Mouse (Mus musculus) urinary bladder, postnatal 25 days (tissue): ENCODE measurements around the gene Pitpnc1.
"Not testable (repeated sequence)": the region's sequence is repeated elsewhere in the genome, so short reads cannot be mapped to it uniquely, and the experiment has no call there.

ENCODE experiments used
- DNase-seq: peaks from one replicate; pipeline ENCODE4 v3.0.0; 2022; ENCODE audit warnings: low spot score

Pitpnc1 gene

GRCm38 (mm10) chr11:107470521-107471041 is at the start of gene Pitpnc1:
Gene Pitpnc1, minus strand, starts transcription at chr11:107470699.
- peak; percentile 71 for DNase-seq

DNA sequence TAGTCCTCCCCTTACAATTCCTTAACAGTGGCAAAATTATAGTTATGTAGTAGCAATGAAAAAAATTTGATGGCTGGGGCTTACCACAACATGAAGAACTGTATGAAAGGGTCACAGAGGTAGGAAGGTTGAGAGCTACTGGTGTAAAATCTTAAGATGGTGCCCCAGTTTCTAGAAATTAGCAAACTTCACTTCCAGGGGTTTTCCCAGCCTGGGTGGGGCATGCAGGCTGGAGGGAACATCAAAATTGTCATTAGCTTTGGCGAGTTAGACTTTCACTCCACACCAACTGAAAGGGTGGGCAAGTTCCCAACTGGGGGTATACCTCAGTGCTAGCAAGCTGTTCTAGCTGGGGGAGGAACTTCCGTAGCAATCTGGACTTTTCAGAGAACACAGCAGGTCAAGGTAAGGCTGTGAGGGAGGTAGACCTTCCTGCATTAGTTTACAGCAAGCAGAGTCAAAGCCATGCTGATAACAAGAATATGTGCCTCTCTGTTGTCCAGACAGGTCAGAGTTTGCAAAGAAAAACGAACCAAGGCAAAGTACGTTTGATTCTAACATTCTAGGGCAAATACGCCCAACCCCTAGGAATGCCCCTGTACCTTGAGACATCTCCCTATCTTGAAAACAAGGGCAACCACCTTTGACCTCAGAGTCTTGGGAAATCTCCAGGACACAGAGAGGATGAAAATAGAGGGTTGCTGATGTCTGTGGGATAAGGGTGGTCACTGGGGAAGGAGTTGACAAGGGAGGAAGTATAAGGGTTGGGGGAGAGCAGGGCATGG is 48.3 kb upstream of the Pitpnc1 start:
- DNase-seq, result no peak

DNA sequence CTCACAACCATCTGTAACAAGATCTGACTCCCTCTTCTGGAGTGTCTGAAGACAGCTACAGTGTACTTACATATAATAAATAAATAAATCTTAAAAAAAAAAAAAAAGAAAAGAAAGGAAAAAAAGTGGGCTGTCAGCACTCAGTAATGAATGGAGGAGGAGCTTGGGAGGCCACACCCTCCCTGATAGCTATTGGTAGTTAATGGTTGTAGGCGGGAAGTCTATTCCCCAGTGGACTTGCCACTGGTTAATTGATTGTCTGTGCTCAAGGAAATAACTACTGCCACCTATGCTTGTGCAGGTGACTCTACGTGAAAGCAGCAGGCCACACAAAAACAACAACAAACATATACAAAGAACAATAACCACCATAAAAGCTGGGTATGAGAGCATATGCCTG is 45.9 kb upstream of the Pitpnc1 start:
- DNase-seq, result no peak

DNA sequence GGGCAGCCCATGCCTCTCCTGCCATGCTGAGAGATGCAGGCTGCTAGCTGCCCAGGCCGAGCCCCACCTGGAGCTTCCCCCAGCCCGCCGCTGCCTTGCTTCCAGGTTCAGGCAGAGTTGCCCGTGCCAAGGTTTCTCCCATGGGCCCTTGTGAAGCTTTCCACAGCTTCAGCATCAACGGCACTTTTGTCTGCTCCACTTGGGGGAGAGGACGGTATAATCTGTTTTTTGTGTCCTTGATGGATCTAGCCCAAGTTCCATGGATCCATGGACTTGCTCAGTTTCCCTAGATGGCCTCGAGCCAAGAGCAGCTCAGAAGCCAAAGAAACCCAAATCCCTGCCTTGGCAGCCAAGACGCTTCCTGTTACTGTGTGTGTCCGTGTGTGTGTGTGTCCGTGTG is 42.5 kb upstream of the Pitpnc1 start:
- no peak for DNase-seq

GRCm38 (mm10) chr11:107511954-107512353 is 41.5 kb upstream of the Pitpnc1 start:
- peak; percentile 65 for DNase-seq

- peak; percentile 39 for DNase-seq
Observed at GRCm38 (mm10) chr11:107510362-107511269, 40.1 kb upstream of the Pitpnc1 start.

DNA sequence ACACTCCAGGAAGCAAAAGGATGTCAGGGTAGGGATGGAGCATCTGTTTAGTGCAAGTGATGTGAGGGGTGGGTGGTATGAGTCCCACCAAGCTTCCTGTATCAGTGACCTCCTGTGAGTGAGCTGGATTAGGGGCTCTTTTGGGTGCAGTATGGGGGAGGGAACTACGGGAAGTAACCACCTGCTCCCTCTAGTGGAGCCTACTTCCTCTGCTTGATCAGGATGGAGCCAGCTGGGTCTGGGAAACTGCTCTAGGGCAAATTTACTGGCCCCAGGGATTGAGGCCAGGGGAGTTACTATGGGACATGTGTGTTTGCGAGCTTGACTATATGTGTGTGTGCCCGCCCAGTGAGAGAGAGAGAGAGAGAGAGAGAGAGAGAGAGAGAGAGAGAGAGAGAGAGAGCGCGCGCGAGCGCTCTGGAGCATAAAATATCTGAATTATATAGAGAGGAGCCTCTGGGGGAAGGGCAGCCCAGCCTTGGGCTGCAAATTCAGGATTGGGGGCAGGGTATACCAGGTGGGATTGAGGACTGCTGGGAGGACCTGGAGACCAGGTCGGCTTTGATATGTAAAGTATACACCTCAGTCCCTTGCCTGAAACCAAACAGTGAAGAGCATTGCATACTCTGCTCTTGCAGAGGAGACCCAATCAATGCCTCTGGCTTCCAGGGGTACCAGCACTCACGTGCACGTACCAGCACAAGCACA is 39.3 kb upstream of the Pitpnc1 start:
- DNase-seq, result no peak

- no peak for DNase-seq
Observed at GRCm38 (mm10) chr11:107506260-107506659, 35.8 kb upstream of the Pitpnc1 start.

- DNase-seq, result not testable (repeated sequence)
Observed at GRCm38 (mm10) chr11:107504364-107504763, 33.9 kb upstream of the Pitpnc1 start.

DNA sequence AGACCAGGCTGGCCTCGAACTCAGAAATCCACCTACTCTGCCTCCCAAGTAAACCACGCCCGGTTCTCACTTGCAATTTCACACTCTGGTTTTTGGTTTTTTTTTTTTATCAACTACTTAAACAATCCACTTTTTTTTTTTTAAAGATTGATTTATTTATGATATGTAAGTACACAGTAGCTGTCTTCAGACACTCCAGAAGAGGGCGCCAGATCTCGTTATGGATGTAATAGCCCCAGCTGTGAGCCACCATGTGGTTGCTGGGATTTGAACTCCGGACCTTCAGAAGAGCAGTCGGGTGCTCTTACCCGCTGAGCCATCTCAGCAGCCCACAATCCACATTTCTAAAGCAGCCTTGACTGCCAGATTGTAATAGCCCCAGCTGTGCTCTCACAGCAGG is 32.3 kb upstream of the Pitpnc1 start:
- no peak for DNase-seq

DNA sequence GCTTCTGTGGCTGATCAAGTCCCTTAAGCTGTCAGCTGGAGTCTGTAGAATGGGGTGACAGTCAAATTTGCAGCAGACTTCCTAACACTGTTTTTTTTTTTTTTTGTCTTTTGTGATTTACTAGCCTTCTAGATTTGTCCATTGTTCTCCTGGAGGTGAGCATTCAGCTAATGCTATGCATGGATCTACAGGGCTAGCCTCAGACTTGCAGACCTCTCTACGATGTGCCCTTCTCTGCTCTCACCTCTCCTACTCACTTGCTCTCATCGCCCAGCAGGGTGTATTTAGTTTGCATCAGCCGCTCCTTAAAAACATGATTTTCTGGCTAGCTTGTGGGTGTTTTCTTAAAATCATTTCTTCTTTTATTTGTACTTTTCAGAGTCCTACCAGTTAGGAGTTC is 13.8 kb upstream of the Pitpnc1 start:
- DNase-seq, result no peak

DNA sequence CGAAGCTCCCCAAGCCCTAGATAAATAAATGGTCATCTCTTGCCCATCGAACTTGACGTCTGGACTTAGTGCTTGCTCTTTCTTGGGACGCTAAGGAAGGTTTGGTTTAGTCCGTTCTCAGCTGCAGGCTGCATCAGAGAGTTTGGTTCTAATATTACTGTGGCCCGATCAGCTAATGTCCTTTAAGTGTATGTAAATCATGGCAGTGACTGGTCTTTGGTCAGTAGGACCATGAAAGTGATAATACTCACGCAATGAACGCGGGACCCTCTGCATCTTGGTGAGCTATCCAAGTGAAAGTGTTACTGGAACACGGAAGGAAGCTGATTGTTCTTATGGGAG is 9.3 kb upstream of the Pitpnc1 start:
- no peak for DNase-seq

DNA sequence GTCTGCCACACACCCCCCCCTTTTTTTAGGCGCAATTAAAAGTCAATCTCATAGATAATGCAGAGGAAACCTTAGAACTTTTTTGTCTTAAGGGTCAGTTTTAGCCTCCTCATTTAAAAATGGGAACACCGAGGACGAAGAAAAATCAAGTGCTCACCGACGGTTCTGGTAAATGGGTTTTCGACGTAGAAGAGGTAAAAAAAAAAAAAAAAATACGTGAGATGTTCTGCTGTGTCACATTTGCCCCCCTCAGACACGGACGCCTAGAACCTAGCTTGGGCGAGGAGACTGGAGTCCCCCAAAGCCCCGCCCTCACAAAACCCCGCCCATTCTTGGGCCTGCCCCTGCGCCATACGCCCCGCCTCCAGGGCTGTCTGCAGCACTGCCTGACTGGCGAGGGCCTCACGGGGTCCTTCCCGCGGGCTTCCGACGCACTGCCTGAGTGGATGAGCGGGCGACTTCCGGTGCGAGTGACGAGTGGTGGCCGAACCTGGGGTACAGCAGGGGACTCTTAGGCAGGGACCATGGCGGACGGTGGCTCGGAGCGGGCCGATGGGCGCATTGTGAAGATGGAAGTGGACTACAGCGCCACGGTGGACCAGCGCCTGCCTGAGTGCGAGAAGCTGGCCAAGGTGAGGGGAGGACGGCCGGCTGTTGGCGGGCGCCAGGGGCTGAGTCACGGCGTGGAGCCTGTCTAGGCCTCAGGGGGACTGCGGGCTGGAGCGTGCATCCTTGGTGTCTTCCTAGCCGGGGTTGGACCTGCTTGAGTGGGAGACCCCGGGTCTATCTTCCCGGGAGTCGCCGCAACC is 8.8 kb upstream of the Pitpnc1 start, which contains the start of gene Psmd12:
Psmd12 (plus strand) TSS at position 432 of the 809 bp plus-strand sequence.
- DNase-seq, result peak; percentile 97

DNA sequence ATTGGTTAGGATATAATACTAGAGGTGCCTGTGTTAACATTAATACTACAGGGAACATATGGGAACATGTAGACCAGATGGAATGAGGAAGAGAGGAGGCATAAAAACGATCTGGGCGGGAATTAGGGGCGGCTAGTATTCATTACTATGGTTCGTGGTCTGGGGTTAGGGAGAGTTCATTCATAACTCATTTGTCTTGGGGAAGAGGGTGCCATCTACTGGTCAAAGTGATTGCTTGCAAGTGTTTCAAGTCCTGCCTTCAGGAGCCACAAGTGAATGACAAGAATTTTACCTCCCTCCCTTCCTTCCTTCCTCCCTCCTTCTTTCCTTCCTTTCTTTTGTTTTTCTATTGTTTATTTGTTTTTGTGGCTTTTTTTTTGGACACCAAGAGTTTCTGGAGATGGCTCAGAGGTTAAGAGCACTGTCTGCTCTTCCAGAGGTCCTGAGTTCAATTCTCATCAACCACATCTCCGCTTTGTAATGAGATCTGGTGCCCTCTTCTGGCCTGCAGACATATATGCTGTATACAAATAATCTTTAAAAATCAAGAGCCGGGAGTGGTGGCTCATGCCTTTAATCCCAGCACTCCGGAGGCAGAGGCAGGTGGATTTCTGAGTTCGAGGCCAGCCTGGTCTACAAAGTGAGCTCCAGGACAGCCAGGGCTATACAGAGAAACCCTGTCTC is 2.8 kb upstream of the Pitpnc1 start:
- DNase-seq, result no peak

DNA sequence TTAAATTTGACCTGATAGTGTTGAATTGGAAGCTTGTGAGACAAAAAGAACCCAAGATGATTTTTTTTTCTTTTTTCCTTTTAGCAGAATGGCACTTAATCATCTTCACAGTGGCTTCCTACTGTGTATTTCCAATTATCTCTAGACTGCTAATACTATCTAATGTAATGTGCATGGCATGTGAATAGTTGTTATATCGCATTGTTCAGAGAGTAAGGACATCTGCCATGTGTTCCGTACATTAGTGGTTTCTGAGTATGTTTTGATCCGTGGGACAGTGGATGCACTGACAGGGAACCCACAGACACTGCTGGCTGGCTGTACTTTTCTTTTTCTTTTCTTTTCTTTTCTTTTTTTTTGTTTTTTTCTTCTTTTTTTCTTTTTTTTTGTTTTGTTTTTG is 1.8 kb upstream of the Pitpnc1 start:
- DNase-seq, result no peak

- no peak for DNase-seq
Observed at GRCm38 (mm10) chr11:107471071-107471720, 697 bp upstream of the Pitpnc1 start.

DNA sequence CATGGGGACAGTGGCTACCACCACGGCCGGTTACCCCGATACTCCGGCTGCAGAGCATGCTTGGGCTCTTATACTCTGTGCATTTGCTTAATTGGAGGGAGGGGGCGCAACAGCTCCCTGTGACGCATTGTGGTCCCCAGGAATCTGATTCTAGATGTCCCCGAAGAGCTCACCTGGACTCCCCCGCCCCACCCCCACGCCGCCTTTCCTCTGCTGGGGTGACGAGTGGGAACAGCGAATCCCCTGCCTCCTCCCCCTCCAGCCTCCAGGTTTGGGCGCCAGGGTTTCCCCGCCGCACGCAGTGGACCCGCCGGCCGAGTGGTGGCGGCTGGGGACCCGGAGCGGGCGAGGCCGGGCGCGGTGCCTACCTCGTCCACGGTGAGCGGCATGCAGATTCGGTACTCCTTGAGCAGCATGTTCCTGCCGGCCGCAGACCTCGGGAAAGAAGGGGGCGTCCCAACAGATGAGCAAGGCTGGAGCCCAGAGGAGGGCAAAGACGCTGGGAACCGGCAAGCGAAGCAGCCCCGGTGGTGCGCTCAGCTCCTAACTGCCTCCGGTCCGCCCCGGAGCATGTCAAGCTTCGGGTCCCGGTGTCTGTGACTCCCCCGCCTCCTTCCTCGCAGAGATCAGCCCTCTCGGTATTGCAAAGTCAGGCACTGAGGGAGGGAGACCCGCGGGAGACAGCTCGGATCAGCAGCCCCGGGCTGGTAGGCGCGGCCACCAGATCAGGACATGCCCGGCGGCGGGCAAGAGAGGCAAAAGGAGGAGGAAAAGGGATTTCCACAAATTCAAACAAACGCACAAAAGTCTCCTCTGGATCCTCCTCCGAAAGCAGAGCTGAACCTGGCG is 752 bp downstream of the Pitpnc1 start:
- peak; percentile 64 for DNase-seq

DNA sequence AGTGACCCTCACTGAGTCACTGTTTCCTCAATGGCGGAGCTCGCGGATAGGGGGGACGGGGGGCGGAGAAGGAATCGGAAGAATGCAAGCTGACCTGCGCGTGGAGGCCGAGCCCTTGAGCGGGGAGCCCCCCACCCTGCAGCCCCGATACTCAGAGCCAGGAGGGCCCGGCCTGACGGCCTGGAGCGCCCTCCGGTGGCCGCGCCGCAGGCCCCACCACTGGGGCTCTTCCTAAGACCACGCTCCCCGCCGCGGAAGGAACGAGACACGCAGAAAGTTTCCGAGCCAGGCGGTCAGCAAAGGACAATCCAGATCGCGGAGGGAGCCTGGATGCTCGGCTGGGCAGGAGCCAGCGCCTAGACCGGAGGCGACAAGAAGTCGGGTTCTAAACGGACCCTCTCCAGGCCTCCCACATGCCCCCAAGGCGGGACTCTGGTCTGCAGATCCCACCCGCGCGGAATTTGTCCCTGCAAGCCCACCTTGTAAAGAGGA is 1.4 kb downstream of the Pitpnc1 start:
- DNase-seq, result peak; percentile 73
